Mouse (Mus musculus): Measurements from ENCODE around the gene 5031439G07Rik. TPM values are rescaled to one million over a fixed set of nuclear protein-coding genes. Genes with fewer than 3 reads are reported as not detected.
"Not testable (repeated sequence)": the region's sequence is repeated elsewhere in the genome, so short reads cannot be mapped to it uniquely, and the experiment has no call there.

The 5031439G07Rik gene
- polyA plus RNA-seq (2011; ENCODE audit: insufficient read depth, insufficient read length, low replicate concordance, missing spikeins): 11.9 and 14.9 TPM in 2 replicates

DNA sequence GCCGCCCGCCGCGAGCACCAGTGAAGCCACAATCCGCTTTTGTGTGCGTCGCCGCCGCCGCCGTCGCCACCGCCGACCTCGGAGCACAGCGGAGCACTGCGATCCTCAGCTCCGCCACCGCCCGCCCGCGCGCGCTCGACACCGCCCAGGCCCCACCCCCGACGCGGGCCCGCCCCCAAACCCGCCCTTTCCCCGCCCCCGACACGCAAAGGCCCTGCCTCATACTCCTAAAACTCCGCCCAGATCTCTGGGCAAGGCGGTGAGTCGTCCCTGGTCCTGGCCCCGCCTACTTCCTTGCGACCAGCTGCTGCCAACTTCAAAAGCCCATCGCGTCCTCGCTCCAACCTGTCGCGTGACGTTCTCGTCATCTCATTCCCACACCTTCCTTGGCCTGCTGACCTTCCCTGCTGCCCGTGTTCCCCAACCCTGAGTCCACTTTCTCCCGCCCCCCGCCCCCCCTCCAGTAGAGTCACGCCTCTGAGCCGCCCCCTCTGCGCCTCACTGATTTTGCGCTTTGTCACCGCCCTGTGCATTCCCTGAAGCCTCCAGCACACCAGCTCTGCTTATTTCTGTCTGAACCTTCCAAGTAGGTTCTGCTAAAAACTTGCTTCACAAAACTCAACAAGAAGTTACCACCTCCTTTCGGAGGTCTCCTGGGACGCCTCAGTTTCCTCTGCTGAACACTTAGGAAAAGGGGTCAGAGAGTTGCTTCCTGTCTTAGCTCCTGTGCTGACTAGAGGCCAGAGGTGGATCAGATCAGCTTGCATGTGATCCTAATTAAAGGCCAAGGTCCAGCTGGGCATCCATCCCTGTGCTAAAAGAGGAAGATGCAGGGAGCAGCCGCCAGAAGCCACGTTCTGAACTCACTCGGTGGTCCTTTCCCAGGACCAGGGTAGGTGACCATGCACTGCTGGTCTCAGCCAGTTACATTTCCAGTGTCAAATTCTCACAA lies at the start of gene 5031439G07Rik:
5031439G07Rik (minus strand) TSS at position 678 of the 952 bp plus-strand sequence.
- WGBS: 1% methylated on average over 54 of the region's 59 CpGs
- H3K4me1 ChIP-seq (ENCODE audit: control insufficient read depth, insufficient read depth, low read length): peaks cover 3% of the 10 kb centered on the region; the same call in 1 of the 2 replicates
- TF ChIP-seq POLR2A (IDR thresholded peaks at IDR 0.05; ENCODE audit: borderline replicate concordance, control insufficient read depth, low read depth, low read length) (peak; percentile 63), CTCF (IDR thresholded peaks at IDR 0.05; ENCODE audit: control insufficient read depth, insufficient read depth, low read length) (no peak)
- peak within 1 kb of the TSS; percentile 83 for H3K27ac ChIP-seq (ENCODE audit: control insufficient read depth, insufficient read depth, low read depth, low read length, poor library complexity)
- peak within 1 kb of the TSS; percentile 87 for H3K4me3 ChIP-seq (replicated peaks; ENCODE audit: control insufficient read depth, low read depth, low read length)

- Histone ChIP-seq H3K4me1 (ENCODE audit: control insufficient read depth, insufficient read depth, low read length) (peaks cover 3% of the 10 kb centered on the region), H3K4me3 (replicated peaks; ENCODE audit: control insufficient read depth, low read depth, low read length) (peak overlapping the region; percentile 70), H3K27ac (ENCODE audit: control insufficient read depth, insufficient read depth, low read depth, low read length, poor library complexity) (peak overlapping the region; percentile 61; the same call in 1 of the 2 replicates)
- no peak for TF ChIP-seq POLR2A (IDR thresholded peaks at IDR 0.05; ENCODE audit: borderline replicate concordance, control insufficient read depth, low read depth, low read length)
- WGBS: 5% methylated on average over 8 of the region's 8 CpGs
Measured at GRCm38 (mm10) chr15:85037343-85037690, 49.0 kb upstream of the 5031439G07Rik start.

- under 1% methylated on average over 75 of the region's 75 CpGs for WGBS
- Histone ChIP-seq H3K4me3 (replicated peaks; ENCODE audit: control insufficient read depth, low read depth, low read length) (peak overlapping the region; percentile 70), H3K4me1 (ENCODE audit: control insufficient read depth, insufficient read depth, low read length) (peaks cover 3% of the 10 kb centered on the region), H3K27ac (ENCODE audit: control insufficient read depth, insufficient read depth, low read depth, low read length, poor library complexity) (peak overlapping the region; percentile 61)
- TF ChIP-seq CTCF (IDR thresholded peaks at IDR 0.05; ENCODE audit: control insufficient read depth, insufficient read depth, low read length): 0 out of 2 replicates have a peak, but pooled peaks have one; percentile 0
- peak; percentile 0; the same call in 1 of the 2 replicates for TF ChIP-seq POLR2A (IDR thresholded peaks at IDR 0.05; ENCODE audit: borderline replicate concordance, control insufficient read depth, low read depth, low read length)
Measured at GRCm38 (mm10) chr15:85036566-85037342, 48.4 kb upstream of the 5031439G07Rik start.

- not testable (repeated sequence) for H3K4me3 ChIP-seq (replicated peaks; ENCODE audit: control insufficient read depth, low read depth, low read length); H3K4me1 ChIP-seq (ENCODE audit: control insufficient read depth, insufficient read depth, low read length); H3K27ac ChIP-seq (ENCODE audit: control insufficient read depth, insufficient read depth, low read depth, low read length, poor library complexity)
- WGBS: 50% methylated on average over 7 of the region's 7 CpGs
Measured at GRCm38 (mm10) chr15:85033916-85034315, 45.6 kb upstream of the 5031439G07Rik start.

DNA sequence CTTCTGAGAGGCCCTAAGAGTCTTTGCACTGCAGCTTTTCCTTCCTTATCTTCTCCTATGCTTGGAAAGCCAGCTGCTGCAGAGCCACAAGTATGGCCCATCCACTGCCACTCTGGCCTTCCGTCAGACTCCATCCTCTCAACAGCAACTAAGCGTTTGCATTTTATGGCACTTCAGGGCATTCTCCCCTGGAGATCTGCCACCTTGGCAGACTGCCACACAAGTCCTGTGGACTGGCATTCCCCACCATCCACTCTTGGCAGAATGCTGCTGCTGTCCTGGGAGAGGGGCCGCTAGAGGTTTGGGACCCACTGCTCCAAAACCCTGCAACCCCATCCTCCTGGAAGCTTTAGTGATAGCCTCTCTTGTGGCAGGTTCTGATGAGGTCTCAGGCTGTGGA lies 43.5 kb upstream of the 5031439G07Rik start:
- peaks cover 2% of the 10 kb centered on the region for H3K4me1 ChIP-seq (ENCODE audit: control insufficient read depth, insufficient read depth, low read length)
- TF ChIP-seq CTCF (IDR thresholded peaks at IDR 0.05; ENCODE audit: control insufficient read depth, insufficient read depth, low read length) (no peak), POLR2A (IDR thresholded peaks at IDR 0.05; ENCODE audit: borderline replicate concordance, control insufficient read depth, low read depth, low read length) (no peak)
- no peak overlapping the region for H3K27ac ChIP-seq (ENCODE audit: control insufficient read depth, insufficient read depth, low read depth, low read length, poor library complexity)
- WGBS: 85% methylated on average over 3 of the region's 3 CpGs
- no peak overlapping the region for H3K4me3 ChIP-seq (replicated peaks; ENCODE audit: control insufficient read depth, low read depth, low read length)

DNA sequence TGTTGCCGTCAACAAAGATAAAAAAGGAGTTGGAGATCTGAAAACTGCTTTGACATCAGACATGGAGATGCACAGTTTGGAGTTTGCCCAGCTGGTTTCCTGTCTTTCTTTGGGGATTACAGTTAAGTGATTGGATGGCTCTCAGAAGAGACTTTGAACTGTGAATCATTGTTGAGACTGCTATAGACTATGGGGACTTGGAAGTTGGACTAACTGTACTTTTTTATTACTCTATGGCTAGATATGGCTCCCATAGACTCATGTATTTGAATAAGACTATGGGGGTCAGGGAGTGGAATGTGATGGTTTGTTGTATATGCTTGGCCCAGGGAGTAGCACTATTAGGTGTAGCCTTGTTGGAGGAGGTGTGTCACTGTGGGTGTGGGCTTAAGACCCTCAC lies 42.3 kb upstream of the 5031439G07Rik start:
- 75% methylated on average over 1 of the region's 1 CpGs for WGBS
- not testable (repeated sequence) for H3K4me1 ChIP-seq (ENCODE audit: control insufficient read depth, insufficient read depth, low read length); H3K4me3 ChIP-seq (replicated peaks; ENCODE audit: control insufficient read depth, low read depth, low read length); H3K27ac ChIP-seq (ENCODE audit: control insufficient read depth, insufficient read depth, low read depth, low read length, poor library complexity)

DNA sequence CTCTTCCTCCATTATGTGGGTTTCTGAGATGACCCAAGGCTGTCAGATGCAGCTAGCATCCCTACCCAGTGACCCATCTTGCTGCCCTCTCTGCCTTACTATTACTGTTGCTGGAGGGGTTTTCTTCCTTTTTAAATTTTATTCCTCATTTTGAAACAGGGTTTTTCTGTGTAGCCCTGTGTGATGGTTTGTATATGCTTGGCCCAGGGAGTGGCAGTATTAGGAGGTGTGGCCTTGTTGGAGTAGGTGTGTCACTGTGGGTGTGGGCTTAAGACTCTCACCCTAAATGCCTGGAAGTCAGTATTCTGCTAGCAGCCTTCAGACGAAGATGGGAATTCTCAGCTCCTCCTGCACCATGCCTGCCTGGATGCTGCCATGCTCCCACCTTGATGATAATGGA lies 40.3 kb upstream of the 5031439G07Rik start, which contains the start of gene Fam118a:
Fam118a (plus strand) TSS at position 301 of the 400 bp plus-strand sequence.
- 53% methylated on average over 1 of the region's 1 CpGs for WGBS
- H3K4me3 ChIP-seq (replicated peaks; ENCODE audit: control insufficient read depth, low read depth, low read length); H3K4me1 ChIP-seq (ENCODE audit: control insufficient read depth, insufficient read depth, low read length); H3K27ac ChIP-seq (ENCODE audit: control insufficient read depth, insufficient read depth, low read depth, low read length, poor library complexity): not testable (repeated sequence)

GRCm38 (mm10) chr15:85027740-85028139 lies 39.4 kb upstream of the 5031439G07Rik start:
- Histone ChIP-seq H3K4me1 (ENCODE audit: control insufficient read depth, insufficient read depth, low read length) (no peaks in the 10 kb centered on the region), H3K4me3 (replicated peaks; ENCODE audit: control insufficient read depth, low read depth, low read length) (no peak overlapping the region), H3K27ac (ENCODE audit: control insufficient read depth, insufficient read depth, low read depth, low read length, poor library complexity) (no peak overlapping the region)
- 78% methylated on average over 4 of the region's 4 CpGs for WGBS
- TF ChIP-seq POLR2A (IDR thresholded peaks at IDR 0.05; ENCODE audit: borderline replicate concordance, control insufficient read depth, low read depth, low read length) (no peak), CTCF (IDR thresholded peaks at IDR 0.05; ENCODE audit: control insufficient read depth, insufficient read depth, low read length) (no peak)
